Mouse (Mus musculus) intestine, embryonic 15.5 days (tissue): ENCODE results near the gene Fcho1. TPM values are rescaled to one million over a fixed set of nuclear protein-coding genes. Genes with fewer than 3 reads are reported as not detected.
"Not testable (repeated sequence)": the region's sequence is repeated elsewhere in the genome, so short reads cannot be mapped to it uniquely, and the experiment has no call there.

Experiments
- ATAC-seq: fragments of 200-750 bp; cut with Nextera tagmentation; 2 replicates; pipeline ENCODE4 v1.8.0; 2017; ENCODE audit warnings: moderate TSS enrichment, moderate library complexity
- H3K27ac ChIP-seq: fragments of 300-500 bp; sonication (generic); 2 replicates; pipeline ENCODE4 v1.5.1; 2015; ENCODE audit warnings: mild to moderate bottlenecking, inconsistent platforms
- H3K27me3 ChIP-seq: fragments of 300-500 bp; sonication (generic); replicated peaks from 2 replicates; pipeline ENCODE4 v1.6.1; 2015; ENCODE audit warnings: inconsistent platforms
- H3K36me3 ChIP-seq: fragments of 300-500 bp; sonication (generic); 2 replicates; pipeline ENCODE4 v1.6.1; 2015; ENCODE audit warnings: inconsistent platforms
- H3K4me1 ChIP-seq: fragments of 300-500 bp; sonication (generic); replicated peaks from 2 replicates; pipeline ENCODE4 v1.6.1; 2015; ENCODE audit warnings: inconsistent platforms
- H3K4me2 ChIP-seq: fragments of 300-500 bp; sonication (generic); replicated peaks from 2 replicates; pipeline ENCODE4 v1.6.1; 2015; ENCODE audit warnings: mild to moderate bottlenecking, inconsistent platforms
- H3K4me3 ChIP-seq: fragments of 300-500 bp; sonication (generic); replicated peaks from 2 replicates; pipeline ENCODE4 v1.5.1; 2015; ENCODE audit warnings: inconsistent platforms
- H3K9ac ChIP-seq: fragments of 300-500 bp; sonication (generic); 2 replicates; pipeline ENCODE4 v1.6.1; 2015; ENCODE audit warnings: inconsistent platforms
- H3K9me3 ChIP-seq: fragments of 300-500 bp; sonication (generic); 2 replicates; pipeline ENCODE4 v1.6.1; 2016; ENCODE audit warnings: inconsistent platforms
- WGBS: fragments of 180-500 bp; shearing (Covaris S2); methylation state at CpG from one replicate; pipeline ENCODE4 v1.1.7; 2015; 5-methylcytosine and 5-hydroxymethylcytosine counted together
- polyA plus RNA-seq: library from polyadenylated mRNA; unstranded; fragments of >200 nt; fragmentation: Nextera tagmentation; extraction: Ambion mirVana; gene quantifications from 2 replicates; pipeline ENCODE4 v1.2.1, GENCODE M21; 2015

The Fcho1 gene
- polyA plus RNA-seq, 1 experiment from 2014 or later: 5.3 TPM

DNA sequence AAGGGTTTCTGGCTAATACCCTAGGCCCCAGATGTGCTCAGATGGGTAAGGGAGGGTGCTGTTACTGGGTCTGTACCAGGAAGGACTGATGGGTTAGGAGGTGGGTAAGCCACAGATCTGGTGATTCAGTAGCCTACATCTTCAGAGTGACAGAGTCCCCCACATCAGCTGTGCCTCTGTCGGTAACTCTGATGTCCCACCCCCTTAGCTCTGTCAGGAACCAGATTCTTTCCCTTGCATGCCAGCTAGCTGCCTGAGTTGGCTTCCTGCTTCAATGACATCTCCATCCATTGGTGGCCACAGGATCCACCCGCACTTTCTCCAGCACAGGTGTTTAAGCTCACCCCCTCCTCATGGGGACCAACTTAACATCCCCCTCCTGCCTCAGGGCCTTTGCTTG, 13.9 kb downstream of the Fcho1 start:
- no peaks in the 10 kb centered on the region for H3K27me3 ChIP-seq
- no peak overlapping the region for H3K4me3 ChIP-seq
- no peaks in the 10 kb centered on the region for H3K9me3 ChIP-seq
- H3K4me2 ChIP-seq: no peak overlapping the region
- 79% methylated on average over 2 of the region's 2 CpGs for WGBS
- no peaks in the 10 kb centered on the region for H3K36me3 ChIP-seq
- H3K27ac ChIP-seq: no peak overlapping the region
- no peak for ATAC-seq
- peaks cover 6% of the 10 kb centered on the region for H3K4me1 ChIP-seq
- H3K9ac ChIP-seq: no peak overlapping the region

DNA sequence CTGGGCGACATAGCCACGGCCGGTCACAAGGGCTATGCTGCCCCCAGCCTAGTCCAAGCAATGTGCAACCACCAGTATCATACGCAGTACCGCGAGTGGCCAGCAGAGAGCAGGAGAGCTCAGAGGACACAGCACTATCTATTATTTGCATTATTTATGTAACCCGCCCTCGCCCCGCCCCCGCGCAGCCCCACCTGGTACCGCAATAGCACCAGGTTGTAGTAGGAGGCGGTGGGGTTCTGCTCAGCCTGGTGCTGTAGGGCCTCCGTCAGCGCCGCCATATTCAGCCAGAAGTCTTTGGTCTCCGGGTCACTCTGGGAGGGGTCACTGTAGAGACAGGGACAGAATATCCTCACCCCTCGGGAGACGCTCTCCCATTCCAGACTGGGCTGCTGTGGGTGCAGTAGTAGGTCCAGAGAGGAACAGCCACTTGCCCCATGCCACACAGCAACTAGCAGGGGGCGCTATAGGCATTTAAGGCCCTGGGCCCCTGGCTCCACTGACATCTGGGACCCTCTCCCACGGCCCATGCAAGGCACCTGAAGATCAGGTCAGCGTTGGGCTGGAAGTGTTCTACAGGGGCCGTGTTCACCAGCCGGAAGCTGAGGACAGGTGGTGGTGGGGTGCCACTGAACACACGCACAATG, 15.6 kb downstream of the Fcho1 start:
- peak; percentile 59 for ATAC-seq
- H3K4me1 ChIP-seq: peaks cover 6% of the 10 kb centered on the region
- 22% methylated on average over 25 of the region's 25 CpGs for WGBS
- H3K27ac ChIP-seq: no peak overlapping the region
- H3K36me3 ChIP-seq: no peaks in the 10 kb centered on the region
- no peak overlapping the region; the same call in 1 of the 2 replicates for H3K9ac ChIP-seq
- no peaks in the 10 kb centered on the region for H3K9me3 ChIP-seq
- H3K4me3 ChIP-seq: 0 out of 2 replicates have a peak overlapping the region, but pooled peaks have one; percentile 10
- peak overlapping the region; percentile 61 for H3K4me2 ChIP-seq
- no peaks in the 10 kb centered on the region for H3K27me3 ChIP-seq

DNA sequence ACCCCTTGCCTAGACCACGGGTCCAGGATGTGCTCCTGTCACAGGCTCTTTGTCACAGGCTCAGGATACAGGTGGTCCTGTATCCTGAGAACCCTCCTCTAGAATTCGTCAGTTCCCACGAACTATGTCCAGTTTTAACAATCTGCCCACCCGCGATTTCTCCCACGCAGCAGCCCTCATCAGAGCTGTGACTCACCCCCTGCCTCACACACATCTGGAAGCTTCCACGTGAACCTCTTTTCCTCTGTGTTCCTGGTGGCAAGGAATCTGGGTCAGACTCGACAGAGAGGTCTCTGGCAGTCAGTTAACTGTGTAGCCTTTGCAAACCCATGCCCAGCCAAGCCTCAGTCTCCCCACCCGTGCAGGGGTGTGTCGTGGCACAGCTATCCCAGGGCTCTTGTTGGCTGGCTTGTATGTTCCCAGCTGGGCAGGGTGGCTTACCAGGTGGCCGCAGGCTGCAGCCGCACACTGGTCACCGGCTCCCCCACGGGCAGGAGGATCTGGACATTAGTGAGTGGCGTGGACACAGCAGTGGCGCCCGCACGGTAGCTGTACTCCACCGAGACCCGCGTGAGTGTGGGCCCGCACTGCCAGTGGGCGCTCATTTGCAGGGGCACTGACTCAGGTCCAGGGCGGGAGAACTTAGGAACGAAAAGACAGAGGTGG, 16.2 kb downstream of the Fcho1 start:
- Histone ChIP-seq H3K27ac (no peak overlapping the region), H3K9me3 (no peaks in the 10 kb centered on the region), H3K36me3 (no peaks in the 10 kb centered on the region), H3K4me2 (peak overlapping the region; percentile 61), H3K9ac (no peak overlapping the region), H3K27me3 (no peaks in the 10 kb centered on the region), H3K4me1 (peaks cover 6% of the 10 kb centered on the region), H3K4me3 (0 out of 2 replicates have a peak overlapping the region, but pooled peaks have one; percentile 10)
- peak; percentile 46 for ATAC-seq
- WGBS: 41% methylated on average over 25 of the region's 25 CpGs

DNA sequence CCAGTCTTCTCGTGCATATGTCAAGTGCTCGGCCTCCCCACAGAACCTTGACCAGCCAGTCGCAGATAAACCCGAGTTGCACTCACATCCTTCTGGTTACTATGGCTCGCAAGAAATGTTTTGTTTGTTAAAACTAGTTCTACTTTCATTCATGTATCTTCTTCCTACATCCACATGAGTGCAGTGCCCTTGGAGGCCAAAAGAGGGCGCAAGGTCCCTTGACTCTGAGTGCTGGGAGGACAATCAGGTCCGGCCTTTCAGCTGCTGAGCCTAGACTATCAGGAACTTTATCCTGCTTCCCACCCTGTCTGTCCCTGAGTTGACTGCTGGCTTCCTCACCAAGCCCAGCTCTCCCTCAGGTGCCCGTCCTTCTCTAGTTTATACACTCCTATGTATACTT, 17.6 kb downstream of the Fcho1 start:
- 47% methylated on average over 8 of the region's 8 CpGs for WGBS
- no peak for ATAC-seq
- Histone ChIP-seq H3K36me3 (no peaks in the 10 kb centered on the region), H3K4me3 (no peak overlapping the region), H3K27ac (no peak overlapping the region), H3K27me3 (no peaks in the 10 kb centered on the region), H3K9me3 (no peaks in the 10 kb centered on the region), H3K4me2 (no peak overlapping the region), H3K4me1 (peaks cover 6% of the 10 kb centered on the region), H3K9ac (no peak overlapping the region)

DNA sequence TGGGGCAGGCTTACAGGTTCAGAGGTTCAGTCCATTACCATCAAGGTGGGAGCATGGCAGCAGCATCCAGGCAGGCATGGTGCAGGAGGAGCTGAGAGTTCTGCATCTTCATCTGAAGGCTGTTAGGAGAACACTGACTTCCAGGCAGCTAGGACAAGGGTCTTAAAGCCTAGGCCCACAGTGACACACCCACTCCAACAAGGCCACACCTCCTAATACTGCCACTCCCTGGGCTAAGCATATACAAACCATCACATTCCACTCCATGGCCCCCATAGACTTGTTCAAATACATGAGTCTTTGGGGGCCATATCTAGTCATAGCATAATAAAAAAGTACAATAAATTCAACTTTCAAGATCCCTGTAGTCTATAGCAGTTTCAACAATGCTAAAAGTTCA, 22.1 kb downstream of the Fcho1 start:
- H3K4me3 ChIP-seq, H3K9me3 ChIP-seq, H3K9ac ChIP-seq, H3K36me3 ChIP-seq: not testable (repeated sequence)
- ATAC-seq: 0 out of 2 replicates have a peak, but pooled peaks have one; percentile 14
- 0 out of 2 replicates have a peak overlapping the region, but pooled peaks have one; percentile 19 for H3K4me2 ChIP-seq
- H3K4me1 ChIP-seq: peaks cover 11% of the 10 kb centered on the region; the same call in 1 of the 2 replicates
- peaks cover 23% of the 10 kb centered on the region for H3K27me3 ChIP-seq
- H3K27ac ChIP-seq: peak overlapping the region; percentile 74; the same call in 1 of the 2 replicates

DNA sequence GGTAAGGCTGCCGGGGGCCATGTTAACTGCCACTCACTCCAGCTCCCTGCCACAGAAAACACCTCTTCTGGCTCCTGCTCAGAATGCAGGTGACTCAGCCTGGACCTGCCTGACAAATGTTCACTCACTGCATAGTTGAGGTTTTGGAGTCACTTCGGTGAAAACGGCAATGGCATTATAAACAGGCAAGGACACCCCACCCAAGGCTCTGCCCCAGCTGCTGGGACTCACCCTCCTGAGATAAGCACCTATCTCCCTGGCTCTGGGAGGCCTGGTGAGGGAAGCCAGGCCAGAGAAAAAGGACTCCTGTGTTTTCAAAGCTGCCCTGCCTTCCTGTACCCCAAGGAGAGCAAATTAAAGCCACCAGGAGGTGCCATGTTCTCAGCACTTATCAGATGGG, 22.6 kb downstream of the Fcho1 start:
- H3K9me3 ChIP-seq: no peaks in the 10 kb centered on the region
- H3K4me1 ChIP-seq: peaks cover 11% of the 10 kb centered on the region; the same call in 1 of the 2 replicates
- 59% methylated on average over 3 of the region's 3 CpGs for WGBS
- no peaks in the 10 kb centered on the region for H3K36me3 ChIP-seq
- H3K9ac ChIP-seq: no peak overlapping the region
- peaks cover 23% of the 10 kb centered on the region for H3K27me3 ChIP-seq
- peak overlapping the region; percentile 60 for H3K4me2 ChIP-seq
- peak overlapping the region; percentile 74 for H3K27ac ChIP-seq
- H3K4me3 ChIP-seq: no peak overlapping the region
- peak; percentile 65 for ATAC-seq

DNA sequence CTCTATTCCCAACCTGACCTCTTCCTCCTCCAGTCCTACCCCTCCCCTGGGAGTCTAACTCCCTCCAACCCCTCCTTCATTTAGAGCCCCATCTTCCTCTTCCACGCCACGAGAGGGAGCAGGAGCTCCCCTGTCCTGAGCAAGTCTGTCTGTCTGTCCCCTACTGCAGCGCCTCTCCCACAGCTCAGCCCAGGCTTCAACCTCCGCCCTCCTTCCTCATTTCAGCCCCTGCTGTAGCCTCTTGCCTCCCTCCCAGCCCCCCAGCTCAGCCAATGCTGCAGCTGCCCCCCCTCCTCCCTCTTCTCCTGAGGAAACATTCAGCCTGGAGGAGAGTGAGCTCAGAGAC, 23.5 kb downstream of the Fcho1 start:
- Histone ChIP-seq H3K27me3 (peaks cover 23% of the 10 kb centered on the region), H3K27ac (peak overlapping the region; percentile 74), H3K4me1 (peaks cover 11% of the 10 kb centered on the region; the same call in 1 of the 2 replicates), H3K4me3 (no peak overlapping the region), H3K9me3 (no peaks in the 10 kb centered on the region), H3K4me2 (peak overlapping the region; percentile 60), H3K9ac (no peak overlapping the region), H3K36me3 (no peaks in the 10 kb centered on the region)
- peak; percentile 58 for ATAC-seq
- WGBS: 27% methylated on average over 4 of the region's 4 CpGs

DNA sequence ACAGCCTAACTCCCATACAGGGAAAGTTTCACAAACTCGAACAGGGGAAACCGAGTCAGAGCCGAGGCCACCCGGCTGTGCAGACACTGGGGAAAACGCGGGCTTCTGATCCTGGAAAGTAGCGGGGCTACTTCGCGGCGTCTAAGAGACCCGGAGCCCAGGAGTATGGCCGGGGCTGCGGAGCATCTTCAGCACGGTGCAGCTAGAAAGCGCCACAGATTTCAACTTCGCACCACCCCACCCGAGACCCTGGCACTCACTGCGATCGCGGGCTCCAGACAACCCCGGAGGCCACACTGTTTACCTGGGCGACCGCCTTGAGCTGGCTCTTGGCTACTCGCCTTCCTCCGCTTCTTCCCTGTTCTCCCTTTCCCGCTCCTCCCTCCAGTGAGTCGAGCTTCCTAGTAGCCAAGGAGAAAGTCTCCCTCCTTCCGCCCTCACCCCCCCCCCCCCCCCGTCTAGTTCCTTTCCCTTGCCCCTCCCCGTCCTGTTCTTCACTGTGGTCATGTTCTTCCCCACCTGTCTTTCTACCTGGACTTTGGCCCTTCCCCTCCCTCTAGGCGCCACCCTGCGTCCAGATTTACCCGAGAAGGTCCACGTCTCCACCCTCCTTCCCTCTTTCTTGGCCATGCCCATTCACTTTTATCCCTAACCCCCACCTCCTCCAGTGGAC, 24.0 kb downstream of the Fcho1 start, which contains the start of gene B3gnt3:
TSS of gene B3gnt3 (minus strand) at position 376 of the 673 bp plus-strand sequence.
- Histone ChIP-seq H3K4me3 (peak within 1 kb of the TSS; percentile 39), H3K9ac (peak within 1 kb of the TSS; percentile 46), H3K27ac (peak within 1 kb of the TSS; percentile 74), H3K4me1 (peaks cover 11% of the 10 kb centered on the region; the same call in 1 of the 2 replicates), H3K27me3 (peaks cover 23% of the 10 kb centered on the region), H3K4me2 (peak within 1 kb of the TSS; percentile 60), H3K9me3 (no peaks in the 10 kb centered on the region), H3K36me3 (no peaks in the 10 kb centered on the region)
- 13% methylated on average over 32 of the region's 34 CpGs for WGBS
- ATAC-seq: peak; percentile 80

DNA sequence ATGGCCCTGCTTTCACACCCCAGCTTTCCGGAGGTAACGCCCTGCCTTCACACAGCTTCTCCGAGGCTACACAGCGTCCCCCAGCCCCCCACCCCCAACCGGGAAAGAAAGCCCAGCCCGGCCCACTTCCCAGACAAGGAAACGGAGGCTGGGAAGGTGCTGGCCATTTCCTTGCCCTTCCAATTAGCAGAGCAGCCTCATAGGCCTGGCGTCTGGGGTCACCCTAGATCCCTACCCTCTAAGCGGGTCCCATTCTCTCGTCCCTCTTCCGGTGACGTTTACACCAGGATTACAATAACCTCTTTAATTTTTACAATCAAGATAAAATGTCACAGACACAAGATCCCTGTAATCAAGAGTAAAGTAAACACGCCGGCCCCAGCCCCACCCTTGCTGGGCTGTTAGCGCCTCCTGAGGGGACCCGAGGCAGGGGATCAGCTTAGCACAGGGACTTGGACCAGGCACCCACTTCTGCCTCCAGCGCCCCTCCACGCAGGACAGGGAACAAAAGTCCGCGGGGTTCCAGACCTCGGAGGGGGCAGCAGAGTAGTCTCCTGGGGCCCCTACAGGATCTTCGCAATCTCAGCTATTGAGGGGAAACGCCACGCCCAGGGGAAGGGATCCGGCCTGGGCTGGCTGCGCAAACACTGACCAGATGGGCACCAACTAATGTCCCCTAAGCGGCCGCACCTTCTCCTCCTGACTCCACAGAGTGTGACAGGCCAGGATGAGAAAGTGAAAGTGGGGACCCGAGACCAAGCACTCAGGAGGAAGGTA, 24.8 kb downstream of the Fcho1 start:
- H3K36me3 ChIP-seq: no peaks in the 10 kb centered on the region
- H3K4me2 ChIP-seq: peak overlapping the region; percentile 60
- 6% methylated on average over 29 of the region's 29 CpGs for WGBS
- ATAC-seq: peak; percentile 42
- peak overlapping the region; percentile 46 for H3K9ac ChIP-seq
- H3K27ac ChIP-seq: peak overlapping the region; percentile 13; the same call in 1 of the 2 replicates
- H3K9me3 ChIP-seq: no peaks in the 10 kb centered on the region
- peaks cover 23% of the 10 kb centered on the region for H3K27me3 ChIP-seq
- peaks cover 11% of the 10 kb centered on the region; the same call in 1 of the 2 replicates for H3K4me1 ChIP-seq
- H3K4me3 ChIP-seq: peak overlapping the region; percentile 39

DNA sequence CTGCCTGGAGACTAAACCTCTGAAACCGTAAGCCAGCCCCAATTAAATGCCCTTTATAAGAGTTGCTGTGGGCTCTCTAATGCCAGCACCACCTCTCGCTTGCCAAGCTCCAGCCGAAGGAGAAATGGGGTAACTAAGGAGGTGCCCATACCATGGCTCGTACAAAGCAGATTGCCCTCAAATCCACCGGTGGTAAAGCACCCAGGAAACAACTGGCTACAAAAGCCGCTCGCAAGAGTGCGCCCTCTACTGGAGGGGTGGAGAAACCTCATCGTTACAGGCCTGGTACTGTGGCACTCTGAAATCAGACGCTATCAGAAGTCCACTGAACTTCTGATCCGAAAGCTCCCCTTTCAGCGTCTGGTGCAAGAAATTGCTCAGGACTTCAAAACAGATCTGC, 30.1 kb downstream of the Fcho1 start:
- peaks cover 58% of the 10 kb centered on the region for H3K27me3 ChIP-seq
- ATAC-seq, H3K27ac ChIP-seq, H3K4me1 ChIP-seq, H3K9ac ChIP-seq, H3K9me3 ChIP-seq, H3K4me3 ChIP-seq, H3K4me2 ChIP-seq, H3K36me3 ChIP-seq: not testable (repeated sequence)
- 69% methylated on average over 12 of the region's 12 CpGs for WGBS

DNA sequence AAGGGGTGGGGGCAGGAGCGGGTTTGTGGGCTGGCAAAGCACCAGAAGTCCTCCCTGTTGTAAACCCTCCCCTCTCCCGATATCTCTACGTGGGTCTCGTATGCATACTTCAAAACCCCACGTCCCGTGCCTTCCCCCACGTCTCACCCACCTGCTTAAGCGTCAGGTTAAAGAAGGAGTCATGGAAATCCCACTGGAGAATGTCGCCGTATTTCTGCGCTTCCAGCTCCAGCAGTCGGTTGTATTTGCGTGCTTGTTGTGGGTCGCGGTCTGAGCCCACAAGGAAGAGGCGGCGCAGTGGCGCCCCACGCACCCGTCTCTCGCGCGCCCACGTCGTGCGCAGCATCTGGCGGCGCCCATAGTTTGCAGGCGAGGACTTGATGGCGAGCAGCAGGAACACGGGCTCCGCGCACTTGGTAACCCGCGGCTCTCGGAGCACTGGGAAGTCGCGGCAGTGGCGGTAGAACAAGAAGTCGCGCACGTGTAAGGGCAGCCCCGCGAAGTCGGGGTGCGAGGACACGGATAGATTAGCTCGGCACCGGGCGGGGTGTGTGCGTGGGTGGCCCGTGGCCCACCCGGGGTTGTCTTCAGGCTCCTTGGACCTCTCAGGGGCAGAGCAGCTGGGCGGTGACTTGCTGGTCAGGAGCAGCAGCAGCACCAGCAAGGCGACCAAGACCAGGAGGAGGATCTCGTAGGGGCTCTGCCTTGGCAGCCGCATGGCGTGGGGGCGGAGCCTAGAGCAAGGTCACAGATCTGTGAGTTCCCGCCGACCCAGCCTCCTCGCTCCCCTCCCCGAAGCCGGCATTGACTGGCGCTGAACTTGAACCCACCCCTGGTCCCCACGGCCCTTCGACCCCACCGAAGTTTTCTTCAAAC, 32.1 kb downstream of the Fcho1 start:
- H3K27ac ChIP-seq: no peak overlapping the region
- peaks cover 69% of the 10 kb centered on the region for H3K27me3 ChIP-seq
- ATAC-seq: peak; percentile 48; the same call in 1 of the 2 replicates
- peak overlapping the region; percentile 43 for H3K4me2 ChIP-seq
- 16% methylated on average over 68 of the region's 68 CpGs for WGBS
- H3K4me3 ChIP-seq: peak overlapping the region; percentile 14
- H3K4me1 ChIP-seq: peaks cover 12% of the 10 kb centered on the region
- H3K9me3 ChIP-seq: no peaks in the 10 kb centered on the region
- no peak overlapping the region for H3K9ac ChIP-seq
- no peaks in the 10 kb centered on the region for H3K36me3 ChIP-seq
